Mouse (Mus musculus) cerebellum, adult 2 months (tissue): ENCODE measurements at regions not wholly inside any gene's neighbourhood (a gene's known extent, or its start where the extent isn't known, plus 50 kb on each side); places are given as distances from the start of the nearest gene placed in this dataset.

Source experiments
- CTCF ChIP-seq: fragments of 200-500 bp; IDR thresholded peaks from 2 replicates; pipeline ENCODE4 v1.5.1; 2011; ENCODE audit warnings: low read depth, mild to moderate bottlenecking, control low read depth, low read length, moderate library complexity, borderline replicate concordance; ENCODE audit not compliant: insufficient read depth
- POLR2A ChIP-seq: fragments of 200-500 bp; IDR thresholded peaks from 2 replicates; pipeline ENCODE4 v1.6.1; 2011; ENCODE audit warnings: low read length, control low read depth, borderline replicate concordance; ENCODE audit not compliant: insufficient read depth

GRCm38 (mm10) chr8:125328650-125329049, 241.0 kb downstream of the Sipa1l2 start:
- TF ChIP-seq POLR2A (no peak), CTCF (no peak)
